Comparison of ENCODE assay signal across 19 mouse cellular contexts in genomic region chr11:53523545-53524405, GRCm38 (mm10). TPM values are rescaled to one million over a fixed set of nuclear protein-coding genes. Genes with fewer than 3 reads are reported as not detected.
DNase-seq lines count a peak whose midpoint lies in the region; ATAC-seq and TF ChIP-seq lines count a peak whose summit lies in the region.
"Had no signal": no experiment of that assay in that cellular context is flagged by ENCODE, and none has a peak within 500 bp of the region (broad histone marks: within the 10 kb centered on the region; RNA-seq: fewer than 3 reads in every experiment).

No protein-coding gene starts in this region.

- H3K27me3 ChIP-seq in embryonic facial prominence, embryonic 11.5 days (ENCODE audit: control insufficient read depth, insufficient read depth, low read length): 0 out of 2 replicates have a peak, but pooled peaks cover under 1% of the 10 kb centered on the region
- H3K27me3 ChIP-seq in limb, embryonic 14.5 days (ENCODE audit: control insufficient read depth, insufficient read depth, low read length): no peaks in the 10 kb centered on the region
- H3K27me3 ChIP-seq: intestine, embryonic 15.5 days had no signal

- TF ChIP-seq CTCF in left cerebral cortex, adult 2 months (IDR thresholded peaks at IDR 0.05): no peak

- H3K4me3 ChIP-seq in left cerebral cortex, adult 2 months: peak overlapping the region; percentile 21; the same call in 1 of the 2 replicates
- no peak overlapping the region for H3K4me3 ChIP-seq in embryonic facial prominence, embryonic 11.5 days (ENCODE audit: low read depth, low read length)
- H3K4me3 ChIP-seq in limb, embryonic 14.5 days (replicated peaks; ENCODE audit: low read length): no peak overlapping the region
- H3K4me3 ChIP-seq: intestine, embryonic 15.5 days; midbrain, embryonic 10.5 days; myocyte had no signal

- H3K36me3 ChIP-seq in embryonic facial prominence, embryonic 11.5 days (replicated peaks; ENCODE audit: control insufficient read depth, insufficient read depth, low read depth, low read length): no peaks in the 10 kb centered on the region
- H3K36me3 ChIP-seq in limb, embryonic 14.5 days (ENCODE audit: control insufficient read depth, insufficient read depth, low read length): no peaks in the 10 kb centered on the region
- H3K36me3 ChIP-seq: intestine, embryonic 15.5 days; midbrain, embryonic 10.5 days had no signal

- DNase-seq in embryo, embryonic 11 days: peak; percentile 48
- no peak for DNase-seq in embryo, embryonic 9.5 days (ENCODE audit: extremely low spot score)
- no peak for DNase-seq in left cerebral cortex, adult 2 months (ENCODE audit: extremely low spot score in 1 of 2, low spot score in 2 of 2)
- DNase-seq in left cerebral cortex, adult 18-20 months (ENCODE audit: low spot score in 2 of 2): no peak
- peak; percentile 57 for DNase-seq in embryonic facial prominence, embryonic 11.5 days (ENCODE audit: low spot score)
- peak; percentile 55 for DNase-seq in limb, embryonic 14.5 days (ENCODE audit: low spot score)
- no peak for DNase-seq in thymus, postnatal 25 days
- no peak for DNase-seq in urinary bladder, postnatal 10 days (ENCODE audit: low spot score)
- DNase-seq: adrenal gland, postnatal 14 days; heart, postnatal 4 days; lung, postnatal 14 days; right cerebral cortex, postnatal 4 days; thymus, adult 2 months had no signal

- no peaks in the 10 kb centered on the region; the same call in 1 of the 2 replicates for H3K4me1 ChIP-seq in embryonic facial prominence, embryonic 11.5 days (ENCODE audit: control insufficient read depth, insufficient read depth, low read length)
- H3K4me1 ChIP-seq in limb, embryonic 14.5 days (ENCODE audit: control insufficient read depth, insufficient read depth, low read length): peaks cover 65% of the 10 kb centered on the region

- H3K4me2 ChIP-seq in embryonic facial prominence, embryonic 11.5 days (ENCODE audit: low read depth, low read length): no peak overlapping the region
- H3K4me2 ChIP-seq in limb, embryonic 14.5 days (replicated peaks; ENCODE audit: low read depth, low read length, severe bottlenecking): no peak overlapping the region; the same call in 1 of the 2 replicates
- H3K4me2 ChIP-seq: intestine, embryonic 15.5 days had no signal

- H3K9me3 ChIP-seq in embryonic facial prominence, embryonic 11.5 days (replicated peaks; ENCODE audit: control insufficient read depth, low read length): no peaks in the 10 kb centered on the region
- H3K9me3 ChIP-seq in limb, embryonic 14.5 days (ENCODE audit: control insufficient read depth, low read length): no peaks in the 10 kb centered on the region
- H3K9me3 ChIP-seq: G1E; intestine, embryonic 15.5 days; midbrain, embryonic 10.5 days had no signal

- no peak for ATAC-seq in embryonic facial prominence, embryonic 11.5 days (replicated peaks; ENCODE audit: insufficient number of reproducible peaks, low FRiP score, low TSS enrichment, low read depth)
- no peak for ATAC-seq in limb, embryonic 14.5 days (ENCODE audit: low FRiP score, low read depth)
- ATAC-seq: intestine, embryonic 15.5 days had no signal

- peak overlapping the region; percentile 99 for H3K27ac ChIP-seq in left cerebral cortex, adult 2 months
- H3K27ac ChIP-seq in embryonic facial prominence, embryonic 11.5 days (replicated peaks; ENCODE audit: low read depth, low read length): no peak overlapping the region
- H3K27ac ChIP-seq in limb, embryonic 14.5 days (replicated peaks; ENCODE audit: low read depth, low read length): no peak overlapping the region
- H3K27ac ChIP-seq: intestine, embryonic 15.5 days; kidney, postnatal 0 days; midbrain, embryonic 10.5 days had no signal

- no peak for TF ChIP-seq POLR2A in limb, embryonic 14.5 days (IDR thresholded peaks at IDR 0.05; ENCODE audit: borderline replicate concordance, extremely low read depth, insufficient read depth, insufficient read length)

- WGBS in embryonic facial prominence, embryonic 11.5 days: 62% methylated on average over 14 of the region's 14 CpGs
- 52% methylated on average over 14 of the region's 14 CpGs for WGBS in limb, embryonic 14.5 days

- no peak overlapping the region for H3K9ac ChIP-seq in embryonic facial prominence, embryonic 11.5 days (replicated peaks; ENCODE audit: low read length)
- H3K9ac ChIP-seq in limb, embryonic 14.5 days (ENCODE audit: low read depth, low read length, severe bottlenecking): no peak overlapping the region
- H3K9ac ChIP-seq: intestine, embryonic 15.5 days had no signal

- intact Hi-C loops in left cerebral cortex, adult 2 months (cut with DNase I): no loop called here

RNA-seq across cellular contexts. Expression of gene Sept8, which starts 4.7 kb away (rescaled TPM):
- total RNA-seq in left cerebral cortex, adult 2 months (2021): 100 to 1,000 TPM; 304 to 314 TPM
- 100 to 1,000 TPM; 288 to 309 TPM for total RNA-seq in left cerebral cortex, adult 18-20 months (2021)
- polyA plus RNA-seq in embryonic facial prominence, embryonic 11.5 days (2014; fragmentation: Nextera tagmentation; extraction: Ambion mirVana): 17.3 and 20.6 TPM in 2 replicates
- 104 and 110 TPM in 2 replicates for polyA plus RNA-seq in limb, embryonic 14.5 days (2012; rRNA removed)
- polyA plus RNA-seq in limb, embryonic 14.5 days (2014; fragmentation: Nextera tagmentation; extraction: Ambion mirVana): 50.4 and 51.6 TPM in 2 replicates

RNA-seq across cellular contexts. Expression of gene Kif3a, which starts 43.4 kb away (rescaled TPM):
- total RNA-seq in left cerebral cortex, adult 2 months (2021): 100 to 1,000 TPM; 127 to 131 TPM
- total RNA-seq in left cerebral cortex, adult 18-20 months (2021): 100 to 1,000 TPM; 118 to 119 TPM
- 71.6 and 86.4 TPM in 2 replicates for polyA plus RNA-seq in embryonic facial prominence, embryonic 11.5 days (2014; fragmentation: Nextera tagmentation; extraction: Ambion mirVana)
- polyA plus RNA-seq in limb, embryonic 14.5 days (2012; rRNA removed): 37.1 and 38.3 TPM in 2 replicates
- 63.7 and 78.4 TPM in 2 replicates for polyA plus RNA-seq in limb, embryonic 14.5 days (2014; fragmentation: Nextera tagmentation; extraction: Ambion mirVana)

RNA-seq across cellular contexts. Expression of gene Sowaha, which starts 43.7 kb away (rescaled TPM):
- total RNA-seq in left cerebral cortex, adult 2 months (2021): 10 to 100 TPM; 68.8 to 83.8 TPM
- 10 to 100 TPM; 61.7 to 78.5 TPM for total RNA-seq in left cerebral cortex, adult 18-20 months (2021)
- 1.5 and 2.3 TPM in 2 replicates for polyA plus RNA-seq in embryonic facial prominence, embryonic 11.5 days (2014; fragmentation: Nextera tagmentation; extraction: Ambion mirVana)
- 0.16 and 0.19 TPM in 2 replicates for polyA plus RNA-seq in limb, embryonic 14.5 days (2012; rRNA removed)
- 0.22 and 0.30 TPM in 2 replicates for polyA plus RNA-seq in limb, embryonic 14.5 days (2014; fragmentation: Nextera tagmentation; extraction: Ambion mirVana)
- polyA plus RNA-seq: myocyte had no signal

RNA-seq across cellular contexts. Expression of gene Gm9945, which starts 43.8 kb away (rescaled TPM):
- 1 to 10 TPM; 1.8 to 2.2 TPM for total RNA-seq in left cerebral cortex, adult 2 months (2021)
- 1 to 10 TPM; 2.0 to 2.1 TPM for total RNA-seq in left cerebral cortex, adult 18-20 months (2021)
- polyA plus RNA-seq in embryonic facial prominence, embryonic 11.5 days (2014; fragmentation: Nextera tagmentation; extraction: Ambion mirVana): not detected in 2 replicates
- polyA plus RNA-seq in limb, embryonic 14.5 days (2012; rRNA removed): not detected in 2 replicates
- not detected in 2 replicates for polyA plus RNA-seq in limb, embryonic 14.5 days (2014; fragmentation: Nextera tagmentation; extraction: Ambion mirVana)
- total RNA-seq: adrenal gland, postnatal 14 days; heart, postnatal 4 days had no signal
- polyA plus RNA-seq: intestine, embryonic 15.5 days; kidney, postnatal 0 days; midbrain, embryonic 10.5 days; myocyte; thymus, adult 2 months had no signal

RNA-seq across cellular contexts. Expression of gene Gm9837, which starts 53.5 kb away (rescaled TPM):
- under 1 TPM in 1 of 2 experiments, not detected in 1; 0.84 TPM for total RNA-seq in left cerebral cortex, adult 2 months (2021)
- not detected for total RNA-seq in left cerebral cortex, adult 18-20 months (2021)
- not detected in 2 replicates for polyA plus RNA-seq in embryonic facial prominence, embryonic 11.5 days (2014; fragmentation: Nextera tagmentation; extraction: Ambion mirVana)
- polyA plus RNA-seq in limb, embryonic 14.5 days (2012; rRNA removed): not detected in 2 replicates
- not detected in 2 replicates for polyA plus RNA-seq in limb, embryonic 14.5 days (2014; fragmentation: Nextera tagmentation; extraction: Ambion mirVana)
- total RNA-seq: adrenal gland, postnatal 14 days; heart, postnatal 4 days; left cerebral cortex, postnatal 36 days had no signal
- polyA plus RNA-seq: G1E; intestine, embryonic 15.5 days; kidney, postnatal 0 days; midbrain, embryonic 10.5 days; myocyte; thymus, adult 2 months had no signal

Comparison
In these comparisons a context has a peak if more than half of its experiments do, and no peak if none do; other contexts are left out.
1. DNase-seq: peak in embryo, embryonic 11 days (single experiment), embryonic facial prominence, embryonic 11.5 days (single experiment) and limb, embryonic 14.5 days (single experiment); none in embryo, embryonic 9.5 days (single experiment), left cerebral cortex, adult 2 months (0 of 2), left cerebral cortex, adult 18-20 months (0 of 2), thymus, postnatal 25 days (single experiment) and urinary bladder, postnatal 10 days (single experiment).